Mouse (Mus musculus) kidney, embryonic 16.5 days (tissue): ENCODE measurements around the gene Fbxo46. TPM values are rescaled to one million over a fixed set of nuclear protein-coding genes. Genes with fewer than 3 reads are reported as not detected.
"Not testable (repeated sequence)": the region's sequence is repeated elsewhere in the genome, so short reads cannot be mapped to it uniquely, and the experiment has no call there.

Experiments used
- ATAC-seq: fragments of 200-750 bp; cut with Nextera tagmentation; 2 replicates; pipeline ENCODE4 v1.8.0; 2017; ENCODE audit warnings: moderate TSS enrichment; ENCODE audit not compliant: low FRiP score, low TSS enrichment
- H3K27ac ChIP-seq: fragments of 300-500 bp; sonication (generic); 2 replicates; pipeline ENCODE4 v1.5.1; 2014; ENCODE audit warnings: low read length
- H3K27me3 ChIP-seq: fragments of 300-500 bp; sonication (generic); 2 replicates; pipeline ENCODE4 v1.6.1; 2014; ENCODE audit warnings: low read length, control low read depth, mixed read lengths; ENCODE audit not compliant: insufficient read depth
- H3K36me3 ChIP-seq: fragments of 300-500 bp; sonication (generic); 2 replicates; pipeline ENCODE4 v1.6.1; 2014; ENCODE audit warnings: low read length, control low read depth, mixed read lengths; ENCODE audit not compliant: insufficient read depth
- H3K4me1 ChIP-seq: fragments of 300-500 bp; sonication (generic); 2 replicates; pipeline ENCODE4 v1.6.1; 2014; ENCODE audit warnings: low read length, control low read depth, mixed read lengths; ENCODE audit not compliant: insufficient read depth
- H3K4me2 ChIP-seq: fragments of 300-500 bp; sonication (generic); replicated peaks from 2 replicates; pipeline ENCODE4 v1.6.1; 2014; ENCODE audit warnings: low read depth, low read length
- H3K4me3 ChIP-seq: fragments of 300-500 bp; sonication (generic); 2 replicates; pipeline ENCODE4 v1.5.1; 2014; ENCODE audit warnings: mild to moderate bottlenecking, low read length
- H3K9ac ChIP-seq: fragments of 300-500 bp; sonication (generic); replicated peaks from 2 replicates; pipeline ENCODE4 v1.6.1; 2014; ENCODE audit warnings: low read length
- H3K9me3 ChIP-seq: fragments of 300-500 bp; sonication (generic); 2 replicates; pipeline ENCODE4 v1.6.1; 2016; ENCODE audit warnings: low read length, control low read depth
- WGBS: fragments of 180-500 bp; shearing (Covaris S2); extraction: QIAGEN DNeasy Blood & Tissue Kit; methylation state at CpG from one replicate; pipeline ENCODE4 v1.1.7; 2014; 5-methylcytosine and 5-hydroxymethylcytosine counted together
- polyA plus RNA-seq: library from polyadenylated mRNA; unstranded; fragments of >200 nt; fragmentation: Nextera tagmentation; extraction: Ambion mirVana; gene quantifications from 2 replicates; pipeline ENCODE4 v1.2.1, GENCODE M21; 2015

Fbxo46 gene
- polyA plus RNA-seq = 18.4 and 20.3 TPM in 2 replicates

GRCm38 (mm10) chr7:19119631-19120429 lies at the start of gene Fbxo46:
Gene Fbxo46, plus strand, starts transcription at chr7:19119859.
- ATAC-seq = peak; percentile 95
- H3K27ac ChIP-seq = no peak within 1 kb of the TSS; the same call in 1 of the 2 replicates
- H3K4me2 ChIP-seq = peak within 1 kb of the TSS; percentile 76

GRCm38 (mm10) chr7:19071024-19071423 lies 48.6 kb upstream of the Fbxo46 start:
- not testable (repeated sequence) for H3K4me2 ChIP-seq, H3K27ac ChIP-seq, H3K36me3 ChIP-seq, H3K9ac ChIP-seq, H3K4me1 ChIP-seq, H3K4me3 ChIP-seq, ATAC-seq, H3K9me3 ChIP-seq
- H3K27me3 ChIP-seq = peaks cover 13% of the 10 kb centered on the region
- 58% methylated on average over 3 of the region's 3 CpGs for WGBS

More at GRCm38 (mm10) chr7:19119631-19120429, at the start of gene Fbxo46:
- H3K9me3 ChIP-seq = peaks cover 15% of the 10 kb centered on the region; the same call in 1 of the 2 replicates
- peak within 1 kb of the TSS; percentile 75 for H3K4me3 ChIP-seq
- peak within 1 kb of the TSS; percentile 84 for H3K9ac ChIP-seq
- WGBS = 2% methylated on average over 34 of the region's 34 CpGs
- no peaks in the 10 kb centered on the region for H3K27me3 ChIP-seq
- H3K4me1 ChIP-seq = peaks cover 19% of the 10 kb centered on the region
- H3K36me3 ChIP-seq = peaks cover 3% of the 10 kb centered on the region; the same call in 1 of the 2 replicates

GRCm38 (mm10) chr7:19073504-19073903 lies 46.2 kb upstream of the Fbxo46 start:
- H3K36me3 ChIP-seq = peaks cover 7% of the 10 kb centered on the region
- H3K9ac ChIP-seq = no peak overlapping the region
- 72% methylated on average over 5 of the region's 9 CpGs for WGBS
- H3K27ac ChIP-seq = no peak overlapping the region
- H3K4me2 ChIP-seq = no peak overlapping the region
- H3K27me3 ChIP-seq = no peaks in the 10 kb centered on the region
- H3K4me1 ChIP-seq = peaks cover 23% of the 10 kb centered on the region
- H3K4me3 ChIP-seq = no peak overlapping the region
- ATAC-seq = no peak
- no peaks in the 10 kb centered on the region for H3K9me3 ChIP-seq

- H3K9me3 ChIP-seq = no peaks in the 10 kb centered on the region
- 94% methylated on average over 6 of the region's 6 CpGs for WGBS
- H3K36me3 ChIP-seq = peaks cover 13% of the 10 kb centered on the region
- ATAC-seq = no peak
- peaks cover 23% of the 10 kb centered on the region for H3K4me1 ChIP-seq
- no peaks in the 10 kb centered on the region for H3K27me3 ChIP-seq
- no peak overlapping the region for H3K4me3 ChIP-seq
- H3K4me2 ChIP-seq = no peak overlapping the region
- no peak overlapping the region for H3K27ac ChIP-seq
- no peak overlapping the region for H3K9ac ChIP-seq
These were observed 45.2 kb upstream of the Fbxo46 start for GRCm38 (mm10) chr7:19074494-19074893.

GRCm38 (mm10) chr7:19075231-19075630 lies 44.4 kb upstream of the Fbxo46 start:
- peak; percentile 2 for ATAC-seq
- H3K9me3 ChIP-seq = no peaks in the 10 kb centered on the region
- H3K27me3 ChIP-seq = no peaks in the 10 kb centered on the region
- WGBS = 47% methylated on average over 5 of the region's 5 CpGs
- peak overlapping the region; percentile 98 for H3K4me3 ChIP-seq
- H3K36me3 ChIP-seq = peaks cover 19% of the 10 kb centered on the region
- no peak overlapping the region for H3K27ac ChIP-seq
- peak overlapping the region; percentile 37 for H3K9ac ChIP-seq
- H3K4me2 ChIP-seq = peak overlapping the region; percentile 89
- H3K4me1 ChIP-seq = peaks cover 23% of the 10 kb centered on the region

- under 1% methylated on average over 50 of the region's 91 CpGs for WGBS
- Histone ChIP-seq H3K9me3 (no peaks in the 10 kb centered on the region), H3K4me2 (peak within 1 kb of the TSS; percentile 89), H3K4me3 (peak within 1 kb of the TSS; percentile 98), H3K27ac (peak within 1 kb of the TSS; percentile 84), H3K9ac (peak within 1 kb of the TSS; percentile 99), H3K4me1 (peaks cover 23% of the 10 kb centered on the region), H3K36me3 (peaks cover 26% of the 10 kb centered on the region), H3K27me3 (no peaks in the 10 kb centered on the region)
- ATAC-seq = peak; percentile 98
These were observed 43.7 kb upstream of the Fbxo46 start, which contains the start of gene Dmwd for GRCm38 (mm10) chr7:19075723-19076585. Gene Dmwd, plus strand, starts transcription at chr7:19076227.

- Histone ChIP-seq H3K4me2 (peak overlapping the region; percentile 89), H3K4me3 (peak overlapping the region; percentile 98), H3K9ac (peak overlapping the region; percentile 99), H3K4me1 (peaks cover 24% of the 10 kb centered on the region), H3K27ac (peak overlapping the region; percentile 84), H3K9me3 (no peaks in the 10 kb centered on the region), H3K27me3 (no peaks in the 10 kb centered on the region), H3K36me3 (peaks cover 32% of the 10 kb centered on the region)
- ATAC-seq = peak; percentile 18; the same call in 1 of the 2 replicates
- under 1% methylated on average over 22 of the region's 22 CpGs for WGBS
These were observed 43.1 kb upstream of the Fbxo46 start for GRCm38 (mm10) chr7:19076586-19076991.

GRCm38 (mm10) chr7:19077761-19078160 lies 41.9 kb upstream of the Fbxo46 start:
- Histone ChIP-seq H3K27me3 (no peaks in the 10 kb centered on the region), H3K27ac (no peak overlapping the region), H3K9me3 (no peaks in the 10 kb centered on the region), H3K36me3 (peaks cover 43% of the 10 kb centered on the region), H3K4me2 (peak overlapping the region; percentile 89), H3K4me1 (peaks cover 36% of the 10 kb centered on the region), H3K9ac (peak overlapping the region; percentile 99), H3K4me3 (peak overlapping the region; percentile 98)
- WGBS = 40% methylated on average over 14 of the region's 14 CpGs
- ATAC-seq = no peak

GRCm38 (mm10) chr7:19078732-19079131 lies 40.9 kb upstream of the Fbxo46 start:
- H3K27me3 ChIP-seq = no peaks in the 10 kb centered on the region
- H3K27ac ChIP-seq = no peak overlapping the region
- peaks cover 46% of the 10 kb centered on the region for H3K4me1 ChIP-seq
- no peak overlapping the region for H3K4me2 ChIP-seq
- no peak overlapping the region for H3K9ac ChIP-seq
- H3K4me3 ChIP-seq = no peak overlapping the region
- ATAC-seq = no peak
- peaks cover 43% of the 10 kb centered on the region for H3K36me3 ChIP-seq
- 58% methylated on average over 3 of the region's 3 CpGs for WGBS
- no peaks in the 10 kb centered on the region for H3K9me3 ChIP-seq
